Mouse (Mus musculus): Measurements from ENCODE around the gene Olfr1065. TPM values are rescaled to one million over a fixed set of nuclear protein-coding genes. Genes with fewer than 3 reads are reported as not detected.
"Not testable (repeated sequence)": the region's sequence is repeated elsewhere in the genome, so short reads cannot be mapped to it uniquely, and the experiment has no call there.

The Olfr1065 gene
- polyA plus RNA-seq (2017; shearing (Covaris generic)), result not detected

GRCm38 (mm10) chr2:86450491-86450890, at the start of gene Olfr1065:
TSS of gene Olfr1065 (minus strand) at chr2:86450591.
- ATAC-seq, result not testable (repeated sequence)

DNA sequence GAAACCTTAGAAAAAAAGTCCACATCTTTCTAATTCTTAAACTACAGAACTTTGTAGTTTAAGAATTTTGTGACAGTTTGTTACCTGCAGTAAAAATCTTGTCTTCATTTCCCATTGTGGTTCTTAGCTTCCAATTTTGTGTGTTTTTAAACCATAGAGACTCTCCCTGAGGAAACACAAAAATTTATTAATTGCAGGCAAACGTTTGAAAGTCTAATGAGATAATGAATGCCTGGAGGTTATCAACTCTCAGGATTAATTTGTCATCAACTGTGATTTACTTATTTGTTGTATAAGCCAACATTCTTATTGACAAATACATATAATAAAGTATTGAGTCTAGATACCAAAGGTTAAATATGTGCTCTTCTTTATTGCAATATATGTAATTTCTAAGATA, 36.9 kb upstream of the Olfr1065 start, which contains the start of gene Olfr228:
TSS of gene Olfr228 (minus strand) at position 101 of the 400 bp plus-strand sequence.
- no peak for ATAC-seq

DNA sequence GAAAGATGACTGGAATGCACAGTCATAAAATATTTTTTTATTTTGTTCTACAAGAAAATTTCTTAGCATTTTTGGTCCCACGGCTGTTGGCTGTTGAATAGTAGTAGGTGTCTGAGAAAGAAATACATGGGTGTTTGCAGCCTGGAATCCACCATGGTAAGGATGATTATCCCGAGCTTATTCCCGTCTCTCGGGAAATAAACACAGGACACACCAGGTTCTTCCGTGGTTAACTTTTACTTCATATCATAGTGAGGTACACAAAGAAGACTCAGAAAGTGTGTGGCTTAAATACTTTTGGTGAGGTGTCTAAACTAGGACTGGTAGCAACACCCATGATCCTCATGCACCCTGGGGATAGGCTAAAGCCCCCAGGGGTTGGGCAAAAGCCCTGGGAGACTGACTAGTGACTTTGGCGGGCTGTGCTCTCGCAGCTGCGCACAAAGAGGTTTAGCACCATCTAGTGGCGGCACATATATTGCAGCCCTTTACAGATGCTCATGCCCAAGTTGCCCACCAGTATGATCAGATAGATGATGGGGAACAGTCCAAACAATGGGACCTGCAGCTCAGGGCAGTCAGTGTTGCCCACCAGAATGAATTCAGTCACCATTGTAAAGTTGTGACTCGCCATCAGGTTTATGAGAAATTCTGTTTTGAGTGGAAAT, 14.2 kb upstream of the Olfr1065 start:
- no peak for ATAC-seq

DNA sequence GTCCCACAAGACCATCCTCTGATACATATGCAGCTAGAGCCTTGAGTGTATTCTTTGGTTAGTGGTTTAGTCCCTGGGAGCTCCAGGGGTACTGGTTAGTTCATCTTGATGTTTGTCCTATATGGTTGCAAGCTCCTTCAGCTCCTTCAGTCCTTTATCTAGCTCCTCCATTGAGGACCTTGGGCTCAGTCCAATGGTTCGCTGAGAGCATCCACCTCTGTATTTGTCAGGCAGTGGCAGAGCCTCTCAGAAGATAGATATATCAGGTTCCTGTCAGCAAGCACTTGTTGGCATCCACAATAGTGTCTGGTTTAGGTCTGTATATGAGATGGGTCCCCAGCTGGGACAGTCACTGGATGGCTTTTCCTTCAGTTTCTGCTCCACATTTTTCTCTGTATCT, 10.0 kb upstream of the Olfr1065 start:
- no peak for ATAC-seq

- no peak for ATAC-seq
Measured at GRCm38 (mm10) chr2:86456169-86456568, 5.8 kb upstream of the Olfr1065 start, which contains the start of gene Olfr1066. TSS of gene Olfr1066 (minus strand) at chr2:86456269.

DNA sequence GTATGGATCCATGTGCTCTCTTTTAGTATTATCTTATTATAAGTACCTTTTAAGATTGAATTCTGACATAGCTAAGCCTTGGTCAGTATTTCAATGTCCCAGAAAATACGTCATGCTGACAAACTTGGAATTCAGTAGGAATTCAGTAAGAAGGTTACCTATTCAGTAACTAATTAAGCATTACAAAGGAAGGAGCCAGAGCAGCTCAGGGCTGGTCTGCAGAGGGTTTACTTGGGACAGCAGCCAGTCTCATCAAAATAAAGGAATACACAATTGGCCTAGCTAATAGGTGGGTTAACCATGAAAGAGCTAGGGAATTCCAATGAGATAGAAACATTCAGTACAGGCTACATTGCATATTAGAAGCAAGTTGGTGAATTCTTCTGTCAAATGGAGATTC, 8.3 kb downstream of the Olfr1065 start:
- ATAC-seq, result not testable (repeated sequence)

- ATAC-seq, result not testable (repeated sequence)
Measured at GRCm38 (mm10) chr2:86428511-86428910, 21.9 kb downstream of the Olfr1065 start.

- not testable (repeated sequence) for ATAC-seq
Measured at GRCm38 (mm10) chr2:86426649-86427048, 23.7 kb downstream of the Olfr1065 start, which contains the start of gene Olfr1062. TSS of gene Olfr1062 (minus strand) at chr2:86426749.

DNA sequence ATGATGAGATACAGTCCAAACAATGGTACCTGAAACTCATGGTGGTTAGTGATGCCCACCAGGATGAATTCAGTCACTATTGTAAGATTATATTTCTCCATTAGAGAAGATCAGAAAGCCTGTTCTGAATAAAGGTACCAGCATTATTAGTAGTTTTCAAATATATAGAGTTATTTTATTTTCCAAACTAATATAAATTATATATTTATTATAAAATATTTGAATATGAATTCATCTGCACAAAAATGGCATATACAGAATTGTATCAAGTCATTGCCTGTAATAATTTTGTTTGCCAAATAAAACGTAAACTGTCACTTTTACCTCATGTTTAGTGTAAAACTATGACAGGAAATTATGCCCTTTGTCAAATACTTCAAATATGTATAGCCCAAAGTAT, 36.4 kb downstream of the Olfr1065 start, which contains the start of gene Olfr1061:
TSS of gene Olfr1061 (minus strand) at position 101 of the 400 bp plus-strand sequence.
- ATAC-seq, result no peak

GRCm38 (mm10) chr2:86395114-86395513, 55.3 kb downstream of the Olfr1065 start:
- ATAC-seq, result no peak

Other genes starting within 250 kb of the Olfr1065 start
- not detected for gene Olfr1045, start 247.6 kb downstream of the Olfr1065 start, polyA plus RNA-seq (2017; shearing (Covaris generic))
- not detected for gene Olfr1046, start 231.3 kb downstream of the Olfr1065 start, polyA plus RNA-seq (2017; shearing (Covaris generic))
- gene Olfr1047, start 219.2 kb downstream of the Olfr1065 start, polyA plus RNA-seq (2017; shearing (Covaris generic)), result not detected
- not detected for gene Olfr1048, start 210.3 kb downstream of the Olfr1065 start, polyA plus RNA-seq (2017; shearing (Covaris generic))
- gene Olfr1049, start 192.3 kb downstream of the Olfr1065 start, polyA plus RNA-seq (2017; shearing (Covaris generic)), result not detected
- gene Olfr1051, start 171.5 kb downstream of the Olfr1065 start, polyA plus RNA-seq (2017; shearing (Covaris generic)), result not detected
- under 1 TPM in 1 of 2 experiments, not detected in 1; 0.48 TPM for gene Olfr1052, start 158.1 kb downstream of the Olfr1065 start, polyA plus RNA-seq (2017; shearing (Covaris generic))
- not detected for gene Olfr1053, start 135.3 kb downstream of the Olfr1065 start, polyA plus RNA-seq (2017; shearing (Covaris generic))
- not detected for gene Olfr1054, start 115.2 kb downstream of the Olfr1065 start, polyA plus RNA-seq (2017; shearing (Covaris generic))
- gene Olfr1055, start 100.3 kb downstream of the Olfr1065 start, polyA plus RNA-seq (2017; shearing (Covaris generic)), result not detected
- gene Olfr1056, start 88.1 kb downstream of the Olfr1065 start, polyA plus RNA-seq (2017; shearing (Covaris generic)), result not detected
- gene Olfr1057, start 72.2 kb downstream of the Olfr1065 start, polyA plus RNA-seq (2017; shearing (Covaris generic)), result not detected
- gene Olfr1058, start 62.0 kb downstream of the Olfr1065 start, polyA plus RNA-seq (2017; shearing (Covaris generic)), result not detected
- not detected for gene Olfr1061, start 36.5 kb downstream of the Olfr1065 start, polyA plus RNA-seq (2017; shearing (Covaris generic))
- not detected for gene Olfr1062, start 23.8 kb downstream of the Olfr1065 start, polyA plus RNA-seq (2017; shearing (Covaris generic))
- not detected for gene Olfr1066, start 5.7 kb upstream of the Olfr1065 start, polyA plus RNA-seq (2017; shearing (Covaris generic))
- not detected for gene Olfr228, start 36.8 kb upstream of the Olfr1065 start, polyA plus RNA-seq (2017; shearing (Covaris generic))
- not detected for gene Olfr1076, start 57.9 kb upstream of the Olfr1065 start, polyA plus RNA-seq (2017; shearing (Covaris generic))
- not detected for gene Olfr1079, start 91.9 kb upstream of the Olfr1065 start, polyA plus RNA-seq (2017; shearing (Covaris generic))
- not detected for gene Olfr1080, start 107.6 kb upstream of the Olfr1065 start, polyA plus RNA-seq (2017; shearing (Covaris generic))
- not detected for gene Olfr1082, start 148.4 kb upstream of the Olfr1065 start, polyA plus RNA-seq (2017; shearing (Covaris generic))
- not detected for gene Olfr1084, start 189.1 kb upstream of the Olfr1065 start, polyA plus RNA-seq (2017; shearing (Covaris generic))
- not detected for gene Olfr1085, start 211.4 kb upstream of the Olfr1065 start, polyA plus RNA-seq (2017; shearing (Covaris generic))
- gene Olfr1086, start 229.5 kb upstream of the Olfr1065 start, polyA plus RNA-seq (2017; shearing (Covaris generic)), result not detected
- not detected for gene Olfr1087, start 247.8 kb upstream of the Olfr1065 start, polyA plus RNA-seq (2017; shearing (Covaris generic))